Mouse (Mus musculus) cortical plate, adult 2 months (tissue): ENCODE results near the gene Slc30a4. TPM values are rescaled to one million over a fixed set of nuclear protein-coding genes. Genes with fewer than 3 reads are reported as not detected.
A peak's percentile ranks its signal among the peaks of the same experiment; 100 is the strongest.

Experiments used
- H3K27ac ChIP-seq: fragments of 200-500 bp; 2 replicates; pipeline ENCODE4 v1.5.1; 2012; ENCODE audit warnings: low read length, control low read depth, inconsistent platforms; ENCODE audit not compliant: insufficient read depth
- H3K4me1 ChIP-seq: fragments of 200-500 bp; 2 replicates; pipeline ENCODE4 v1.6.1; 2011; ENCODE audit warnings: low read length; ENCODE audit not compliant: control insufficient read depth, insufficient read depth
- H3K4me3 ChIP-seq: fragments of 200-500 bp; 2 replicates; pipeline ENCODE4 v1.5.1; 2011; ENCODE audit warnings: mild to moderate bottlenecking, low read length, control low read depth; ENCODE audit not compliant: insufficient read depth
- CTCF ChIP-seq: fragments of 200-500 bp; IDR thresholded peaks from 2 replicates; pipeline ENCODE4 v1.5.1; 2011; ENCODE audit warnings: mild to moderate bottlenecking, control low read depth, low read length; ENCODE audit not compliant: insufficient read depth; ENCODE audit errors: extremely low read depth
- POLR2A ChIP-seq: fragments of 200-500 bp; IDR thresholded peaks from 2 replicates; pipeline ENCODE4 v1.6.1; 2011; ENCODE audit warnings: mild to moderate bottlenecking, low read length, control low read depth; ENCODE audit not compliant: insufficient read depth; ENCODE audit errors: extremely low read depth
- polyA plus RNA-seq: library from polyadenylated mRNA; depleted of rRNA; stranded (reverse); fragments of >200 nt; gene quantifications from 2 replicates; pipeline ENCODE4 v1.2.3, GENCODE M21; 2012

Gene Slc30a4
- polyA plus RNA-seq, 1 experiment, result 25.9 TPM

- no peak for TF ChIP-seq CTCF
- no peaks in the 10 kb centered on the region for H3K4me1 ChIP-seq
- no peak overlapping the region for H3K4me3 ChIP-seq
- no peak overlapping the region for H3K27ac ChIP-seq
These were observed 12.8 kb upstream of the Slc30a4 start for GRCm38 (mm10) chr2:122715148-122715692.

- H3K4me1 ChIP-seq, result no peaks in the 10 kb centered on the region
- TF ChIP-seq CTCF (no peak), POLR2A (no peak)
- H3K4me3 ChIP-seq, result no peak overlapping the region
- no peak overlapping the region for H3K27ac ChIP-seq
These were observed 10.4 kb upstream of the Slc30a4 start for GRCm38 (mm10) chr2:122712848-122713247.

- Histone ChIP-seq H3K4me3 (no peak overlapping the region), H3K4me1 (no peaks in the 10 kb centered on the region), H3K27ac (no peak overlapping the region)
- TF ChIP-seq POLR2A (no peak), CTCF (no peak)
These were observed 9.4 kb upstream of the Slc30a4 start for GRCm38 (mm10) chr2:122711911-122712310.

- Histone ChIP-seq H3K27ac (no peak overlapping the region), H3K4me3 (no peak overlapping the region), H3K4me1 (no peaks in the 10 kb centered on the region)
- TF ChIP-seq POLR2A (no peak), CTCF (no peak)
These were observed 6.7 kb upstream of the Slc30a4 start for GRCm38 (mm10) chr2:122709156-122709555.

- H3K4me1 ChIP-seq, result no peaks in the 10 kb centered on the region
- no peak overlapping the region for H3K4me3 ChIP-seq
- no peak overlapping the region for H3K27ac ChIP-seq
- TF ChIP-seq POLR2A, result no peak
- TF ChIP-seq CTCF, result no peak
These were observed 5.6 kb upstream of the Slc30a4 start for GRCm38 (mm10) chr2:122708080-122708479.

- H3K4me1 ChIP-seq, result peaks cover 4% of the 10 kb centered on the region
- H3K27ac ChIP-seq, result no peak overlapping the region
- TF ChIP-seq CTCF, result no peak
- no peak for TF ChIP-seq POLR2A
- no peak overlapping the region for H3K4me3 ChIP-seq
These were observed 2.1 kb upstream of the Slc30a4 start for GRCm38 (mm10) chr2:122704572-122704971.

- peak overlapping the region; percentile 98 for H3K4me3 ChIP-seq
- no peak overlapping the region for H3K27ac ChIP-seq
- TF ChIP-seq CTCF (no peak), POLR2A (no peak)
- H3K4me1 ChIP-seq, result peaks cover 6% of the 10 kb centered on the region
These were observed 637 bp downstream of the Slc30a4 start for GRCm38 (mm10) chr2:122701871-122702180.

- no peak for TF ChIP-seq CTCF
- TF ChIP-seq POLR2A, result no peak
- Histone ChIP-seq H3K27ac (peak overlapping the region; percentile 40; the same call in 1 of the 2 replicates), H3K4me3 (peak overlapping the region; percentile 98; the same call in 1 of the 2 replicates)
These were observed 1.5 kb downstream of the Slc30a4 start for GRCm38 (mm10) chr2:122701012-122701411.

GRCm38 (mm10) chr2:122697526-122697925 lies 4.9 kb downstream of the Slc30a4 start:
- no peak overlapping the region for H3K4me3 ChIP-seq
- H3K27ac ChIP-seq, result no peak overlapping the region
- no peak for TF ChIP-seq CTCF
- no peak for TF ChIP-seq POLR2A
- H3K4me1 ChIP-seq, result peaks cover 6% of the 10 kb centered on the region

More at GRCm38 (mm10) chr2:122701012-122701411, 1.5 kb downstream of the Slc30a4 start:
- H3K4me1 ChIP-seq, result peaks cover 6% of the 10 kb centered on the region

- no peak overlapping the region for H3K27ac ChIP-seq
- no peak overlapping the region for H3K4me3 ChIP-seq
- no peak for TF ChIP-seq CTCF
- TF ChIP-seq POLR2A, result no peak
These were observed 15.8 kb downstream of the Slc30a4 start for GRCm38 (mm10) chr2:122686665-122687064.

More at GRCm38 (mm10) chr2:122686665-122687064, 15.8 kb downstream of the Slc30a4 start:
- no peaks in the 10 kb centered on the region for H3K4me1 ChIP-seq
